Mouse (Mus musculus) forebrain, embryonic 10.5 days (tissue): Measurements from ENCODE around the gene Prr3. TPM values are rescaled to one million over a fixed set of nuclear protein-coding genes. Genes with fewer than 3 reads are reported as not detected.
A peak's percentile ranks its signal among the peaks of the same experiment; 100 is the strongest.

Experiments used
- microRNA counts: library from miRNA; unstranded; fragments of <30 nt; microRNA quantifications from one replicate; lab custom pipeline; 2017
- microRNA-seq: library from miRNA; unstranded; fragments of <30 nt; microRNA quantifications from one replicate; pipeline ENCODE4, GENCODE M21; 2017
- polyA plus RNA-seq: library from polyadenylated mRNA; unstranded; fragments of >200 nt; fragmentation: Nextera tagmentation; extraction: Ambion mirVana; gene quantifications from 2 replicates; pipeline ENCODE4 v1.2.1, GENCODE M21; 2016

The Prr3 gene
- polyA plus RNA-seq, 1 experiment from 2014 or later, result 48.3 TPM

MicroRNAs encoded within 50 kb of the gene (microRNA counts, 519-probe panel; counts per million panel counts)
- microRNA mmu-miR-877 (lab: Ali Mortazavi, UCI), result 341 counts per million, percentile 65 among the panel's probes with 10 or more counts

Small RNA genes within 50 kb of the gene (microRNA-seq; reads per million reads assigned to microRNA genes)
- 251 reads per million, percentile 56 among the genes with 10 or more reads in this experiment for gene Mir877

Other genes with a start within 250 kb of the Prr3 start
- gene Ier3, start 158.6 kb downstream of the Prr3 start, polyA plus RNA-seq, result 4.6 and 5.3 TPM in 2 replicates
- gene Flot1, start 157.0 kb downstream of the Prr3 start, polyA plus RNA-seq, result 49.7 and 51.6 TPM in 2 replicates
- 1,607 and 1,608 TPM in 2 replicates for gene Tubb5, start 141.9 kb downstream of the Prr3 start, polyA plus RNA-seq
- gene Mdc1, start 138.7 kb downstream of the Prr3 start, polyA plus RNA-seq, result 26.9 and 29.3 TPM in 2 replicates
- 81.9 and 84.0 TPM in 2 replicates for gene Nrm, start 118.9 kb downstream of the Prr3 start, polyA plus RNA-seq
- 21.3 and 21.6 TPM in 2 replicates for gene Ppp1r18, start 114.6 kb downstream of the Prr3 start, polyA plus RNA-seq
- 59.6 and 60.3 TPM in 2 replicates for gene Dhx16, start 100.4 kb downstream of the Prr3 start, polyA plus RNA-seq
- gene 2310061I04Rik, start 82.8 kb downstream of the Prr3 start, polyA plus RNA-seq, result 29.8 and 32.4 TPM in 2 replicates
- 102 and 105 TPM in 2 replicates for gene Atat1, start 70.2 kb downstream of the Prr3 start, polyA plus RNA-seq
- 98.2 and 107 TPM in 2 replicates for gene Mrps18b, start 63.8 kb downstream of the Prr3 start, polyA plus RNA-seq
- gene Ppp1r10, start 63.8 kb downstream of the Prr3 start, polyA plus RNA-seq, result 60.5 and 61.5 TPM in 2 replicates
- gene Abcf1, start 10.5 kb downstream of the Prr3 start, polyA plus RNA-seq, result 114 and 129 TPM in 2 replicates
- 66.9 and 68.8 TPM in 2 replicates for gene Gnl1, start 385 bp downstream of the Prr3 start, polyA plus RNA-seq
- gene H2-T24, start 40.3 kb upstream of the Prr3 start, polyA plus RNA-seq, result 3.1 and 3.5 TPM in 2 replicates
- 2.1 and 3.3 TPM in 2 replicates for gene H2-T23, start 52.6 kb upstream of the Prr3 start, polyA plus RNA-seq
- 6.8 and 8.1 TPM in 2 replicates for gene H2-T22, start 62.5 kb upstream of the Prr3 start, polyA plus RNA-seq
- not detected in 2 replicates for gene Gm6034, start 62.7 kb upstream of the Prr3 start, polyA plus RNA-seq
- not detected in 2 replicates for gene Gm11127, start 78.1 kb upstream of the Prr3 start, polyA plus RNA-seq
- not detected in 2 replicates for gene Gm19684, start 141.4 kb upstream of the Prr3 start, polyA plus RNA-seq
- gene Gm7030, start 149.2 kb upstream of the Prr3 start, polyA plus RNA-seq, result not detected in 2 replicates
- gene Gm8909, start 188.3 kb upstream of the Prr3 start, polyA plus RNA-seq, result not detected in 2 replicates
- gene H2-T3, start 210.1 kb upstream of the Prr3 start, polyA plus RNA-seq, result not detected in 2 replicates